Mouse (Mus musculus) inflammation-experienced regulatory T-cells, adult 6 months (primary cell): ENCODE data around the gene Rabgap1l. TPM values are rescaled to one million over a fixed set of nuclear protein-coding genes. Genes with fewer than 3 reads are reported as not detected.

Source experiments
- polyA plus RNA-seq, 3 experiments: library from polyadenylated mRNA; unstranded; fragments of 100-300 nt; shearing (Covaris generic); gene quantifications; one replicate each; pipeline ENCODE4 v1.2.1; 2017

Rabgap1l gene
- polyA plus RNA-seq, 3 experiments from 2014 or later, result 237 to 400 (median 301) TPM

Other genes with a start within 250 kb of the Rabgap1l start
- gene Rc3h1, start 113.2 kb upstream of the Rabgap1l start, polyA plus RNA-seq, result 10 to 100 TPM; 11.8 to 13.2 (median 12.3) TPM
- 10 to 100 TPM in 1 of 3 experiments, 1 to 10 TPM in 2; 5.1 to 13.6 (median 9.2) TPM for gene Serpinc1, start 185.4 kb upstream of the Rabgap1l start, polyA plus RNA-seq
- gene Zbtb37, start 241.6 kb upstream of the Rabgap1l start, polyA plus RNA-seq, result 1 to 10 TPM; 6.0 to 8.8 (median 7.1) TPM